Mouse (Mus musculus): ENCODE data around the gene Krt80.
"Not testable (repeated sequence)": the region's sequence is repeated elsewhere in the genome, so short reads cannot be mapped to it uniquely, and the experiment has no call there.

Gene Krt80

GRCm38 (mm10) chr15:101352047-101352446, 17.9 kb downstream of the Krt80 start:
- no peak for DNase-seq (ENCODE audit: low spot score in 2 of 2)

GRCm38 (mm10) chr15:101341797-101342515, 28.0 kb downstream of the Krt80 start:
- peak; percentile 73 to 77 for DNase-seq (ENCODE audit: low spot score in 2 of 2)

- DNase-seq (ENCODE audit: low spot score in 2 of 2): peak; percentile 93 to 95
Observed at GRCm38 (mm10) chr15:101339537-101339936, 30.4 kb downstream of the Krt80 start.

- DNase-seq (ENCODE audit: low spot score in 2 of 2): no peak
Observed at GRCm38 (mm10) chr15:101338359-101338758, 31.6 kb downstream of the Krt80 start.

GRCm38 (mm10) chr15:101336474-101337174, 33.3 kb downstream of the Krt80 start:
- DNase-seq (ENCODE audit: low spot score in 2 of 2): no peak

- DNase-seq (ENCODE audit: low spot score in 2 of 2): no peak
Observed at GRCm38 (mm10) chr15:101333648-101334047, 36.3 kb downstream of the Krt80 start.

- no peak for DNase-seq (ENCODE audit: low spot score in 2 of 2)
Observed at GRCm38 (mm10) chr15:101333165-101333564, 36.8 kb downstream of the Krt80 start.

GRCm38 (mm10) chr15:101332370-101332769, 37.6 kb downstream of the Krt80 start:
- no peak for DNase-seq (ENCODE audit: low spot score in 2 of 2)

- DNase-seq (ENCODE audit: low spot score in 2 of 2): no peak
Observed at GRCm38 (mm10) chr15:101331090-101331489, 38.9 kb downstream of the Krt80 start.

- DNase-seq (ENCODE audit: low spot score in 2 of 2): no peak
Observed at GRCm38 (mm10) chr15:101329564-101329892, 40.4 kb downstream of the Krt80 start.

GRCm38 (mm10) chr15:101328876-101329563, 40.9 kb downstream of the Krt80 start:
- DNase-seq (ENCODE audit: low spot score in 2 of 2): no peak

GRCm38 (mm10) chr15:101327282-101327681, 42.7 kb downstream of the Krt80 start:
- DNase-seq (ENCODE audit: low spot score in 2 of 2): peak; percentile 78 to 90

GRCm38 (mm10) chr15:101325991-101326534, 43.9 kb downstream of the Krt80 start:
- no peak for DNase-seq (ENCODE audit: low spot score in 2 of 2)

- DNase-seq (ENCODE audit: low spot score in 2 of 2): not testable (repeated sequence)
Observed at GRCm38 (mm10) chr15:101324409-101324808, 45.6 kb downstream of the Krt80 start.

- no peak for DNase-seq (ENCODE audit: low spot score in 2 of 2)
Observed at GRCm38 (mm10) chr15:101323511-101323910, 46.5 kb downstream of the Krt80 start.

- no peak for DNase-seq (ENCODE audit: low spot score in 2 of 2)
Observed at GRCm38 (mm10) chr15:101322640-101323039, 47.3 kb downstream of the Krt80 start.

GRCm38 (mm10) chr15:101322106-101322505, 47.9 kb downstream of the Krt80 start:
- no peak for DNase-seq (ENCODE audit: low spot score in 2 of 2)

GRCm38 (mm10) chr15:101321126-101321525, 48.8 kb downstream of the Krt80 start:
- no peak for DNase-seq (ENCODE audit: low spot score in 2 of 2)

GRCm38 (mm10) chr15:101320618-101321041, 49.3 kb downstream of the Krt80 start:
- DNase-seq (ENCODE audit: low spot score in 2 of 2): no peak

GRCm38 (mm10) chr15:101320010-101320617, 49.8 kb downstream of the Krt80 start:
- DNase-seq (ENCODE audit: low spot score in 2 of 2): no peak

GRCm38 (mm10) chr15:101318889-101319765, 50.8 kb downstream of the Krt80 start:
- no peak for DNase-seq (ENCODE audit: low spot score in 2 of 2)
